Mouse (Mus musculus) heart, postnatal 0 days (tissue): Measurements from ENCODE around the gene Cfap43. TPM values are rescaled to one million over a fixed set of nuclear protein-coding genes. Genes with fewer than 3 reads are reported as not detected.
A peak's percentile ranks its signal among the peaks of the same experiment; 100 is the strongest.

ENCODE experiments used
- ATAC-seq: fragments of 200-750 bp; cut with Nextera tagmentation; 2 replicates; pipeline ENCODE4 v1.8.0; 2017; ENCODE audit warnings: low read depth, moderate number of reproducible peaks, moderate library complexity; ENCODE audit not compliant: insufficient read depth
- DNase-seq: peaks from one replicate; pipeline ENCODE4 v3.0.0-alpha.2; 2016; ENCODE audit warnings: low spot score
- H3K27ac ChIP-seq: fragments of 300-500 bp; sonication (generic); 2 replicates; pipeline ENCODE4 v1.5.1; 2014; ENCODE audit warnings: low read depth, mild to moderate bottlenecking
- H3K27me3 ChIP-seq: fragments of 300-500 bp; sonication (generic); 2 replicates; pipeline ENCODE4 v1.6.1; 2014; ENCODE audit warnings: low read length, mixed read lengths; ENCODE audit not compliant: control insufficient read depth, insufficient read depth
- H3K36me3 ChIP-seq: fragments of 300-500 bp; sonication (generic); replicated peaks from 2 replicates; pipeline ENCODE4 v1.6.1; 2014; ENCODE audit warnings: low read length, mixed read lengths; ENCODE audit not compliant: control insufficient read depth, insufficient read depth
- H3K4me1 ChIP-seq: fragments of 300-500 bp; sonication (generic); 2 replicates; pipeline ENCODE4 v1.6.1; 2014; ENCODE audit warnings: antibody characterized with exemption; ENCODE audit not compliant: control insufficient read depth, insufficient read depth
- H3K4me2 ChIP-seq: fragments of 300-500 bp; sonication (generic); 2 replicates; pipeline ENCODE4 v1.6.1; 2014; ENCODE audit warnings: low read depth, mild to moderate bottlenecking, low read length, moderate library complexity
- H3K4me3 ChIP-seq: fragments of 300-500 bp; sonication (generic); 2 replicates; pipeline ENCODE4 v1.5.1; 2014; ENCODE audit warnings: low read depth, low read length
- H3K9ac ChIP-seq: fragments of 300-500 bp; sonication (generic); replicated peaks from 2 replicates; pipeline ENCODE4 v1.6.1; 2014; ENCODE audit warnings: low read depth, low read length, mixed read lengths
- H3K9me3 ChIP-seq: fragments of 300-500 bp; sonication (generic); replicated peaks from 2 replicates; pipeline ENCODE4 v1.6.1; 2016; ENCODE audit warnings: low read length; ENCODE audit not compliant: control insufficient read depth
- CTCF ChIP-seq: IDR thresholded peaks from 2 replicates; pipeline ENCODE4 v1.5.1; 2016; ENCODE audit warnings: antibody characterized with exemption, control low read depth, low read depth
- EP300 ChIP-seq: IDR thresholded peaks from 2 replicates; pipeline ENCODE4 v1.6.1; 2016; ENCODE audit warnings: antibody characterized with exemption, low read depth
- WGBS: fragments of 180-500 bp; shearing (Covaris S2); extraction: QIAGEN DNeasy Blood & Tissue Kit; methylation state at CpG from one replicate; pipeline ENCODE4 v1.1.7; 2014; 5-methylcytosine and 5-hydroxymethylcytosine counted together
- polyA plus RNA-seq: library from polyadenylated mRNA; unstranded; fragments of >200 nt; fragmentation: Nextera tagmentation; extraction: Ambion mirVana; gene quantifications from 2 replicates; pipeline ENCODE4 v1.2.1, GENCODE M21; 2015
- total RNA-seq: library from RNA; depleted of rRNA; stranded (reverse); fragments of >200 nt; gene quantifications from 2 replicates; pipeline ENCODE4 v1.2.3, GENCODE M21; 2014; ENCODE audit warnings: low replicate concordance

Gene Cfap43
- total and polyA plus RNA-seq, 2 experiments from 2014 or later: 0.08 to 0.15 TPM

DNA sequence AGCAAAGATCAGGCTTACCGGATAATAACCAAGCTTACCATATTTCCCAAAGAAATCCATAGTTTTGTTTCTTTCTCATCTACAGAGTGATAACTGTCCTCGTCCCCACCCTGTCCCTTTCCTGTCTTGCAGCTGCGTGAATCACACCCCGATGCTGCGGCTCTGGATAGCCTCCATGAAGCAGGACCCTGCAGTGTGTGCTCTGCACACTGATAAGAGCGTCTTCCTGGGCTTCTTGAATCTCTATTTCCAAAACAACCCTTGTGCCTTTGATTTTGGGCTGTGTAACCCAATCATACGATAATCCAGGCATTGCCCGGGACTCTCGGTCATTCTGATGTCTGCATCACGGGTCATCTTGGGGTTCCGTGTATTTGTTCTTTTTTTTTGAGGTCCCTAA, 33.2 kb downstream of the Cfap43 start:
- 49% methylated on average over 11 of the region's 11 CpGs for WGBS
- Histone ChIP-seq H3K36me3 (no peaks in the 10 kb centered on the region), H3K4me2 (no peak overlapping the region), H3K9me3 (no peaks in the 10 kb centered on the region), H3K27ac (peak overlapping the region; percentile 80), H3K9ac (0 out of 2 replicates have a peak overlapping the region, but pooled peaks have one; percentile 1), H3K4me3 (no peak overlapping the region), H3K4me1 (peaks cover 38% of the 10 kb centered on the region), H3K27me3 (no peaks in the 10 kb centered on the region)
- DNase-seq (no peak), ATAC-seq (no peak)
- TF ChIP-seq EP300: no peak
- no peak for TF ChIP-seq CTCF

DNA sequence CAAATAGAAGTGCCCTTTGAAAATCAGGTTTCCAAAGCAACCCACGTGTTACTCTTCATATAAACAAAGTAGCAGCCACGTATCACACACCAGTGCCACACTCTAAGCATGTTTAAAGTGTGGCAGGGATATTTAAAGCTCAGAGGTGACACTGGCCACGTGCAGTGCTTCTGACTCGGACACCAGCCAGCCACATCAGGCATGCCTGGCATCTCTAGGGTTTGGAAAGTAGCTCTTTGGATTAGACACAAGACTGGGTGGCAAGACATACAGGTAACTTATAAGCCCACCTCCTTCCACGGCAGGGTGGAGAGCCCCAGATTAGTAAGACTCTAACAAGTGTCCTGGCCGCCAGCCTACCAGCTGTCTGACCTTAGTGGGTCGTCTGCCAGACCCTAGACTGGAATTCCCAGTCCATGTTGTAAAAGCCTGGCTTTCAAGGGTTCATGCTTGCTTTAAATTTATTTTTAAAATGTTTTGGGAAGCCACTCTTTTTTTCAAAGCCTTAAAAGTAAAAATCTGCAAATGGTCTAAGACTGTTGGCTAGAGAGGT, 33.8 kb downstream of the Cfap43 start:
- H3K27ac ChIP-seq: peak overlapping the region; percentile 80
- H3K4me3 ChIP-seq: no peak overlapping the region
- peak; percentile 82 for DNase-seq
- H3K4me2 ChIP-seq: 0 out of 2 replicates have a peak overlapping the region, but pooled peaks have one; percentile 8
- H3K27me3 ChIP-seq: no peaks in the 10 kb centered on the region
- no peaks in the 10 kb centered on the region for H3K36me3 ChIP-seq
- WGBS: 23% methylated on average over 7 of the region's 7 CpGs
- TF ChIP-seq CTCF: no peak
- TF ChIP-seq EP300: peak; percentile 87
- peaks cover 32% of the 10 kb centered on the region for H3K4me1 ChIP-seq
- ATAC-seq: peak; percentile 86
- no peaks in the 10 kb centered on the region for H3K9me3 ChIP-seq
- H3K9ac ChIP-seq: 0 out of 2 replicates have a peak overlapping the region, but pooled peaks have one; percentile 1

DNA sequence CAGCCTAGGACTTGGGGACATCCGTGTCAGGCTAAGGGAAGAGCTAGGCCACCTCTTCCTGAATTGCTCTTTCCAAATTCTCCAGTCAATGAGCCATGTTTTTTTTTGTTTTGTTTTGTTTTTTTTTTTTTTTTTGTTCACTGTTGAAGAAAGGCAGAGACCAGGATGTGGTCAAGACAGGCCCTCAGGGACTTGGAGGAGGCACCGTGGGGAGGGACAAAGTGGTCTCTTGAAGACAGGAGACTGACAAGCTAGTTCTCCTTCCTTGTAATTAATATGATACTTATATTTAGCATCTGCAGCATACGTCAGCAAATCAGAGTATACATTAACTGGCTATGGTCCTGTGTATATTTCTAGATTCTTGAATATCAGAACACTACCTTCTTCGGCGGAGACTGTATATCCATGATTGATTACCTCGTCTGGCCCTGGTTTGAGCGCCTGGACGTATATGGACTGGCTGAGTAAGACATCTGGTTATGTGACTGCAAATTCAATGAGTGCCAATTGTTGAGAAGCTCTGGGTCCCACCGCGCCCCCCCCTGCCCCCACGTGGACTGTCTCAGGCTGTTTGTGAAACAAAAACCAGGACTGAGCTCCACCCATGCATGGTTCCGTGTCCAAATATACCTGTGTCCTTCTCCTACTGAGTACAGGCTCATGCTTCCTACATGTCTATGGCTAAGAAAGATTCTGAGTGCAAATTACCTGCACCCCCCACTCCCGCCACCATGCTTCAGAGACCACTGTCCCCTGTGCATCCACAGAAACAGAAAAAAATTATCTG, 34.6 kb downstream of the Cfap43 start:
- no peaks in the 10 kb centered on the region for H3K9me3 ChIP-seq
- no peaks in the 10 kb centered on the region for H3K36me3 ChIP-seq
- H3K4me1 ChIP-seq: peaks cover 28% of the 10 kb centered on the region
- ATAC-seq (0 out of 2 replicates have a peak, but pooled peaks have one; percentile 1), DNase-seq (no peak)
- TF ChIP-seq EP300 (no peak), CTCF (no peak)
- 68% methylated on average over 13 of the region's 13 CpGs for WGBS
- H3K27me3 ChIP-seq: no peaks in the 10 kb centered on the region
- H3K9ac ChIP-seq: no peak overlapping the region
- no peak overlapping the region for H3K4me3 ChIP-seq
- H3K27ac ChIP-seq: peak overlapping the region; percentile 80; the same call in 1 of the 2 replicates
- 0 out of 2 replicates have a peak overlapping the region, but pooled peaks have one; percentile 8 for H3K4me2 ChIP-seq

DNA sequence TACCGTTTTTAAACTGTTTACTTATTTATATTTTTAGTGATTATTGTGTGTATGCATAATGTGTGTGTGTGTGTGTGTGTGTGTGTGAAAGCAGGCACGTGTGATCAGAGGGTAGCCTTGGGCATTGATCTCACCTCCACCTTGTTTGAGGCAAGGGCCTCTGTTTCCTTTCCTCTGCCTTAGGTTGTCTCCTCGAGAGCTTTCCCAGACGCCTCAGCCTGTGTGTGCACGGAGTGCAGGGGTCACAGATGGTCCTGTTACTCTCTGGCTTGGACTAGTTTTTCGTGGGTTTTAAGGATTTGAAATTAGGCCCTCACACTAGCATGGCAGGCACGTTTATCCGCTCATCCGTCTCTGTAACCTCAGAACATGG, 36.2 kb downstream of the Cfap43 start:
- 57% methylated on average over 9 of the region's 9 CpGs for WGBS
- TF ChIP-seq CTCF (no peak), EP300 (no peak)
- Histone ChIP-seq H3K9ac (no peak overlapping the region), H3K9me3 (no peaks in the 10 kb centered on the region), H3K27ac (no peak overlapping the region), H3K4me1 (peaks cover 28% of the 10 kb centered on the region), H3K36me3 (no peaks in the 10 kb centered on the region), H3K27me3 (no peaks in the 10 kb centered on the region), H3K4me2 (no peak overlapping the region), H3K4me3 (no peak overlapping the region)
- ATAC-seq (no peak), DNase-seq (no peak)

DNA sequence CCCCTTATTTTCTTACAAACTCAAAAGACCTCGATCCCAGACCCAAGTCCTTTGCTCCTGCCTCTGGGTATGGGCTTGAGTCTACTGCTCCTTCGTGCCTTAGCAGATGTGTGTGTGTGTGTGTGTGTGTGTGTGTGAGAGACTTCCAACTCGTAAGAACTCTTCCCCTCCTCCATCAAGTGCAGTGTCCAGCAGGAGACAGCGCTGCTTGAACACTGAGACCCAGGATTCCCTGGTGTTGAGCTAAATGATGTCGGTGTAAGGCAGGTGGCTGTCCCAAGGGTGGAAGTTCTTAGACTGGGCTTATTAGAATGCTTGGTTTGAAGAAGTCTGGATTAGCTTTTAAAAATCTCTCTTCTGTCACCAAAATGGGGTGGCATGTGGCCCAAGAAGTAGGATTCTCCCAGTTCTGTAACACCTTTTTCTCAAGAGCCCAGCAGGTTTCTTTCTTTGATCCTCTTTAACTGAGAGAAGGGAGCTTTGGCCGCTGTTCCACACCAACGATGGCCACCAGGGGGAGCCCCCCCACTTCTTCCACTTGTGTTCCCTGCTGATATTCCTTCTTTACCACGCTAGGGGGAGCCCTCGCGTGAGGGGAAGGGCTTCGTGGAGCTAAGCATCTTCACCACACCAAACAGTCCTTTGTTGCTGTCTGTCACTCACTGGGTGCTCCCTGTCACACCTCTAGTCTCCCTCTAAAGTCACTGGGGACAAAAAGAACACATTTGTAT, 36.8 kb downstream of the Cfap43 start:
- ATAC-seq (peak; percentile 49; the same call in 1 of the 2 replicates), DNase-seq (peak; percentile 90)
- Histone ChIP-seq H3K9ac (no peak overlapping the region), H3K4me1 (peaks cover 27% of the 10 kb centered on the region), H3K9me3 (no peaks in the 10 kb centered on the region), H3K4me3 (no peak overlapping the region), H3K4me2 (no peak overlapping the region), H3K36me3 (no peaks in the 10 kb centered on the region), H3K27me3 (no peaks in the 10 kb centered on the region), H3K27ac (no peak overlapping the region)
- WGBS: 18% methylated on average over 11 of the region's 11 CpGs
- no peak for TF ChIP-seq EP300
- TF ChIP-seq CTCF: peak; percentile 100
